ENCODE assay signal across 14 mouse cellular contexts in the genomic region with DNA sequence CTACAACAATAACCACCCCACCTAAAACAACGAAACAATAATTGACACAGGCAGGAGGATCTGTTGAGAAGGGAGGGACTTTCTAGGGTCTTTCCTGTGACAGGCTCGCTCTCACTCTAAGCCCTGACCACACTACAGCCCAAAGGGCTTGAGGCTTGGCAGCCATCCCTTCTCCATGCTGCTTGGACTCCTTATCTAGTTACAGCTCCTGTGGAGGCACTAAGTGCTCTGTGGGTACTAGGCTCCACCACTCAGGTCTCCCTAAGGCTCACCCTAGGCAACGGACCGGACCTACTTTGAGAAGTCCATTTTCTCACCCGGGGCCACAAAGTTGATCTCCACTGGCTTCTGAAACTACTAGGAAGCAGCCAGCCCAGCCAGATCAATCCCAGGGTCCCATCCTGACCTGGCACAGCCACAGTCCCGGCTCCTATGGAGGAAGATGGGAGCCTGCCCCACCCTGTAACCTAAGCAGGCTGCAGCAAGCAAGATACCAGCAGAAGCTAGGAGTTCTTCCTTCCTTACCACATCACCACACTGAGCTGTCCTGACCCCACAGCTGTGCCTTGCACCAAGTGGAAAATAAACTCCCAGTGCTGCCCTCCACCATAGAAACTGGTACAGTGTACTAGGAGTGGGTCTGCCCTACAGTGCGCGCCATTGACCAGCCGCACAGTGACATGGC. TPM values are rescaled to one million over a fixed set of nuclear protein-coding genes. Genes with fewer than 3 reads are reported as not detected.
A peak's percentile ranks its signal among the peaks of the same experiment; 100 is the strongest.
DNase-seq lines count a peak whose midpoint lies in the region; ATAC-seq and TF ChIP-seq lines count a peak whose summit lies in the region.
"Had no signal": no experiment of that assay in that cellular context is flagged by ENCODE, and none has a peak within 500 bp of the region (broad histone marks: within the 10 kb centered on the region; RNA-seq: fewer than 3 reads in every experiment).

No protein-coding gene starts in this region.

- H3K27me3 ChIP-seq in heart, embryonic 11.5 days (ENCODE audit: control insufficient read depth, insufficient read depth, low read length): no peaks in the 10 kb centered on the region
- no peaks in the 10 kb centered on the region for H3K27me3 ChIP-seq in intestine, postnatal 0 days (replicated peaks; ENCODE audit: control insufficient read depth, insufficient read depth, low read length)
- no peaks in the 10 kb centered on the region for H3K27me3 ChIP-seq in myocyte (ENCODE audit: control insufficient read depth, insufficient read depth, insufficient read length)
- no peaks in the 10 kb centered on the region for H3K27me3 ChIP-seq in hindbrain, embryonic 14.5 days (ENCODE audit: control insufficient read depth, insufficient read depth, low read length)
- H3K27me3 ChIP-seq in hindbrain, embryonic 11.5 days (ENCODE audit: control insufficient read depth, insufficient read depth, low read length): no peaks in the 10 kb centered on the region
- H3K27me3 ChIP-seq: embryonic facial prominence, embryonic 12.5 days had no signal

- H3K9me3 ChIP-seq in heart, embryonic 11.5 days (replicated peaks; ENCODE audit: control insufficient read depth, low read length): no peaks in the 10 kb centered on the region
- no peaks in the 10 kb centered on the region for H3K9me3 ChIP-seq in intestine, postnatal 0 days (ENCODE audit: control insufficient read depth)
- H3K9me3 ChIP-seq in hindbrain, embryonic 14.5 days (ENCODE audit: control insufficient read depth, low read length): no peaks in the 10 kb centered on the region
- no peaks in the 10 kb centered on the region for H3K9me3 ChIP-seq in hindbrain, embryonic 11.5 days (ENCODE audit: control insufficient read depth, low read length)
- H3K9me3 ChIP-seq: embryonic facial prominence, embryonic 12.5 days; G1E had no signal

- H3K27ac ChIP-seq in heart, embryonic 11.5 days (ENCODE audit: low read depth, low read length): 0 out of 2 replicates have a peak overlapping the region, but pooled peaks have one; percentile 18
- peak overlapping the region; percentile 75 for H3K27ac ChIP-seq in bone marrow, adult 2 months (ENCODE audit: control insufficient read depth, insufficient read depth, low read depth, low read length, poor library complexity)
- peak overlapping the region; percentile 35; the same call in 1 of the 2 replicates for H3K27ac ChIP-seq in intestine, postnatal 0 days (ENCODE audit: low read depth, low read length)
- H3K27ac ChIP-seq in hindbrain, embryonic 14.5 days: no peak overlapping the region
- no peak overlapping the region for H3K27ac ChIP-seq in hindbrain, embryonic 11.5 days (ENCODE audit: low read depth, low read length)
- H3K27ac ChIP-seq: embryonic facial prominence, embryonic 12.5 days had no signal

- no peak overlapping the region for H3K4me3 ChIP-seq in heart, embryonic 11.5 days (ENCODE audit: low read depth, low read length)
- peak overlapping the region; percentile 14 for H3K4me3 ChIP-seq in bone marrow, adult 2 months (replicated peaks; ENCODE audit: control insufficient read depth, low read depth, low read length)
- no peak overlapping the region for H3K4me3 ChIP-seq in intestine, postnatal 0 days (ENCODE audit: low read depth, low read length)
- H3K4me3 ChIP-seq in myocyte: no peak overlapping the region
- H3K4me3 ChIP-seq in hindbrain, embryonic 14.5 days (replicated peaks; ENCODE audit: low read length): no peak overlapping the region
- no peak overlapping the region for H3K4me3 ChIP-seq in hindbrain, embryonic 11.5 days (ENCODE audit: low read depth, low read length)
- H3K4me3 ChIP-seq: embryonic facial prominence, embryonic 12.5 days had no signal

- WGBS in heart, embryonic 11.5 days (ENCODE audit: insufficient replicate concordance): 85% methylated on average over 9 of the region's 9 CpGs
- 46% methylated on average over 9 of the region's 9 CpGs for WGBS in bone marrow, adult 2 months
- WGBS in intestine, postnatal 0 days: 91% methylated on average over 9 of the region's 9 CpGs
- 95% methylated on average over 9 of the region's 9 CpGs for WGBS in hindbrain, embryonic 14.5 days
- WGBS in hindbrain, embryonic 11.5 days: 97% methylated on average over 9 of the region's 9 CpGs

- ATAC-seq in heart, embryonic 11.5 days (replicated peaks; ENCODE audit: insufficient number of reproducible peaks, low FRiP score, low TSS enrichment): no peak
- no peak for ATAC-seq in intestine, postnatal 0 days
- ATAC-seq in hindbrain, embryonic 14.5 days (ENCODE audit: low FRiP score): no peak
- ATAC-seq in hindbrain, embryonic 11.5 days (ENCODE audit: low FRiP score): no peak

- H3K79me2 ChIP-seq in myocyte (ENCODE audit: control insufficient read depth, insufficient read depth): peaks cover 27% of the 10 kb centered on the region

- no peak for DNase-seq in heart, adult 11 months
- DNase-seq in T-cell, adult 2 months (ENCODE audit: low spot score): no peak
- DNase-seq in hindbrain, embryonic 14.5 days (ENCODE audit: low spot score): no peak
- DNase-seq in hindbrain, embryonic 11.5 days (ENCODE audit: low spot score): no peak
- DNase-seq: cerebellum, adult 9-10 months; gastrocnemius, postnatal 36 days; heart, postnatal 10 days; thymus, postnatal 14 days had no signal

- H3K4me1 ChIP-seq in heart, embryonic 11.5 days (ENCODE audit: control insufficient read depth, insufficient read depth, low read length): peaks cover 8% of the 10 kb centered on the region; the same call in 1 of the 2 replicates
- peaks cover 5% of the 10 kb centered on the region; the same call in 1 of the 2 replicates for H3K4me1 ChIP-seq in bone marrow, adult 2 months (ENCODE audit: control insufficient read depth, insufficient read depth, low read length)
- H3K4me1 ChIP-seq in intestine, postnatal 0 days (replicated peaks; ENCODE audit: control insufficient read depth, insufficient read depth, low read length): no peaks in the 10 kb centered on the region
- no peaks in the 10 kb centered on the region for H3K4me1 ChIP-seq in hindbrain, embryonic 14.5 days (replicated peaks; ENCODE audit: control insufficient read depth, insufficient read depth, low read length)
- H3K4me1 ChIP-seq in hindbrain, embryonic 11.5 days (replicated peaks; ENCODE audit: control insufficient read depth, insufficient read depth, low read length): no peaks in the 10 kb centered on the region

- 0 out of 2 replicates have a peak, but pooled peaks have one; percentile 15 for TF ChIP-seq POLR2A in bone marrow, adult 2 months (IDR thresholded peaks at IDR 0.05; ENCODE audit: borderline replicate concordance, control insufficient read depth, low read depth, low read length)
- TF ChIP-seq POLR2A in myocyte (IDR thresholded peaks at IDR 0.05; ENCODE audit: insufficient read length, low read depth): no peak

- H3K9ac ChIP-seq in heart, embryonic 11.5 days (ENCODE audit: low read depth, low read length): no peak overlapping the region
- no peak overlapping the region for H3K9ac ChIP-seq in intestine, postnatal 0 days (ENCODE audit: low read depth, low read length)
- H3K9ac ChIP-seq in hindbrain, embryonic 14.5 days: no peak overlapping the region
- no peak overlapping the region for H3K9ac ChIP-seq in hindbrain, embryonic 11.5 days (ENCODE audit: low read depth, low read length)
- H3K9ac ChIP-seq: embryonic facial prominence, embryonic 12.5 days had no signal

- H3K36me3 ChIP-seq in heart, embryonic 11.5 days (ENCODE audit: control insufficient read depth, insufficient read depth, low read length): no peaks in the 10 kb centered on the region
- H3K36me3 ChIP-seq in intestine, postnatal 0 days (ENCODE audit: control insufficient read depth, insufficient read depth): peaks cover 17% of the 10 kb centered on the region
- H3K36me3 ChIP-seq in myocyte (ENCODE audit: control insufficient read depth, insufficient read depth): no peaks in the 10 kb centered on the region
- H3K36me3 ChIP-seq in hindbrain, embryonic 14.5 days (replicated peaks; ENCODE audit: control insufficient read depth, insufficient read depth): peaks cover 26% of the 10 kb centered on the region
- 0 out of 2 replicates have a peak, but pooled peaks cover 2% of the 10 kb centered on the region for H3K36me3 ChIP-seq in hindbrain, embryonic 11.5 days (ENCODE audit: control insufficient read depth, insufficient read depth, low read length)

- TF ChIP-seq CTCF in bone marrow, adult 2 months (IDR thresholded peaks at IDR 0.05; ENCODE audit: control insufficient read depth, insufficient read depth, low read length): no peak
- TF ChIP-seq CTCF in intestine, postnatal 0 days (IDR thresholded peaks at IDR 0.05; ENCODE audit: low read depth): no peak

- H3K4me2 ChIP-seq in heart, embryonic 11.5 days: no peak overlapping the region
- no peak overlapping the region for H3K4me2 ChIP-seq in intestine, postnatal 0 days (replicated peaks; ENCODE audit: low read depth)
- H3K4me2 ChIP-seq in myocyte (ENCODE audit: low read depth): peak overlapping the region; percentile 56
- no peak overlapping the region for H3K4me2 ChIP-seq in hindbrain, embryonic 14.5 days (replicated peaks)
- no peak overlapping the region for H3K4me2 ChIP-seq in hindbrain, embryonic 11.5 days (replicated peaks; ENCODE audit: low read depth, low read length)
- H3K4me2 ChIP-seq: embryonic facial prominence, embryonic 12.5 days had no signal

- H3ac ChIP-seq in myocyte (ENCODE audit: control insufficient read depth, insufficient read length): no peak overlapping the region

RNA-seq across cellular contexts. Expression of gene D17Wsu92e, which starts 41.6 kb away (rescaled TPM):
- 11.8 and 12.5 TPM in 2 replicates for polyA plus RNA-seq in heart, embryonic 11.5 days (2014; fragmentation: Nextera tagmentation; extraction: Ambion mirVana)
- polyA plus RNA-seq in bone marrow, adult 2 months (2011; ENCODE audit: insufficient read depth, insufficient read length, low replicate concordance, missing spikeins): 67.3 and 80.9 TPM in 2 replicates
- polyA plus RNA-seq in intestine, postnatal 0 days (2015; fragmentation: Nextera tagmentation; extraction: Ambion mirVana): 27.4 and 29.5 TPM in 2 replicates
- 79.4 TPM for polyA plus RNA-seq in myocyte (2012; fragmentation: generic; extraction: Trizol)
- polyA plus RNA-seq in hindbrain, embryonic 14.5 days (2014; fragmentation: Nextera tagmentation; extraction: Ambion mirVana): 11.1 and 12.2 TPM in 2 replicates
- 10.4 and 10.9 TPM in 2 replicates for polyA plus RNA-seq in hindbrain, embryonic 11.5 days (2014; fragmentation: Nextera tagmentation; extraction: Ambion mirVana)

RNA-seq across cellular contexts. Expression of gene Spdef, which starts 50.1 kb away (rescaled TPM):
- 0.25 and 0.26 TPM in 2 replicates for polyA plus RNA-seq in heart, embryonic 11.5 days (2014; fragmentation: Nextera tagmentation; extraction: Ambion mirVana)
- polyA plus RNA-seq in bone marrow, adult 2 months (2011; ENCODE audit: insufficient read depth, insufficient read length, low replicate concordance, missing spikeins): not detected in 2 replicates
- 8.9 and 9.9 TPM in 2 replicates for polyA plus RNA-seq in intestine, postnatal 0 days (2015; fragmentation: Nextera tagmentation; extraction: Ambion mirVana)
- 0.05 TPM for polyA plus RNA-seq in myocyte (2012; fragmentation: generic; extraction: Trizol)
- polyA plus RNA-seq in hindbrain, embryonic 14.5 days (2014; fragmentation: Nextera tagmentation; extraction: Ambion mirVana): 0.26 and 0.94 TPM in 2 replicates
- 0.17 TPM in 1 of 2 replicates, not detected in the other for polyA plus RNA-seq in hindbrain, embryonic 11.5 days (2014; fragmentation: Nextera tagmentation; extraction: Ambion mirVana)

RNA-seq across cellular contexts. Expression of gene Snrpc, which starts 59.1 kb away (rescaled TPM):
- 226 and 242 TPM in 2 replicates for polyA plus RNA-seq in heart, embryonic 11.5 days (2014; fragmentation: Nextera tagmentation; extraction: Ambion mirVana)
- polyA plus RNA-seq in bone marrow, adult 2 months (2011; ENCODE audit: insufficient read depth, insufficient read length, low replicate concordance, missing spikeins): 49.4 and 74.7 TPM in 2 replicates
- 156 and 160 TPM in 2 replicates for polyA plus RNA-seq in intestine, postnatal 0 days (2015; fragmentation: Nextera tagmentation; extraction: Ambion mirVana)
- polyA plus RNA-seq in myocyte (2012; fragmentation: generic; extraction: Trizol): 251 TPM
- 202 and 223 TPM in 2 replicates for polyA plus RNA-seq in hindbrain, embryonic 14.5 days (2014; fragmentation: Nextera tagmentation; extraction: Ambion mirVana)
- polyA plus RNA-seq in hindbrain, embryonic 11.5 days (2014; fragmentation: Nextera tagmentation; extraction: Ambion mirVana): 344 and 359 TPM in 2 replicates

Comparison
In these comparisons a context has a peak if more than half of its experiments do, and no peak if none do; other contexts are left out.
1. H3K27ac ChIP-seq: peak in heart, embryonic 11.5 days (single experiment), bone marrow, adult 2 months (single experiment) and intestine, postnatal 0 days (single experiment); none in hindbrain, embryonic 14.5 days (single experiment) and hindbrain, embryonic 11.5 days (single experiment).